Mouse (Mus musculus) heart, adult 2 months (tissue): ENCODE data around the gene Marc2.

Experiments used
- CTCF ChIP-seq: fragments of 200-600 bp; IDR thresholded peaks from 2 replicates; pipeline ENCODE4 v1.8.1; 2022; ENCODE audit warnings: antibody characterized with exemption, mild to moderate bottlenecking, moderate library complexity
- EP300 ChIP-seq: fragments of 200-500 bp; IDR thresholded peaks from 2 replicates; pipeline ENCODE4 v1.6.1; 2011; ENCODE audit warnings: low read depth, low read length, control low read depth; ENCODE audit not compliant: insufficient read depth
- POLR2A ChIP-seq: fragments of 200-500 bp; IDR thresholded peaks from 2 replicates; pipeline ENCODE4 v1.6.1; 2011; ENCODE audit warnings: mild to moderate bottlenecking, low read depth, low read length, control low read depth; ENCODE audit not compliant: insufficient read depth

DNA sequence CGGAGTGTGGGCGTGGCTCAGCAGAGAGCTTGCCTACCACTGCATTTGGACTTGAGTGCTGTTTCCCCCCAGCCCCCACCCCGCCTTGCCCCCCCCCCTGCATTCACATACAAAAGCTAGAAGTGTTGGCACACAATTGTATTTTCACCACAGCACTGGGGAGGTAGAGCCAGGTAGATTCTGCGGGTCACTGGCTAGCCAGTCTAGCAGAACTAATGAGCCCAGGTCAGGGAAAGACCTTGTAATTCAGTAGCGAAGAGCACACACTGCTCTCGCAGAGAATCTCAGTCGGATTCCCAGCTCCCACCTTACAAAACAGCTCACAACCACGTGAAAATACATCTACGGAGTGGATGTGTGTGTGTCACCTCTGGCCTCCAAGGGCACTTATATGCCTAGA, 71.0 kb downstream of the Marc2 start:
- no peak for TF ChIP-seq EP300
- no peak for TF ChIP-seq CTCF
- TF ChIP-seq POLR2A: no peak
